Mouse (Mus musculus) olfactory bulb, adult 2 months (tissue): ENCODE measurements at regions not wholly inside any gene's neighbourhood (a gene's known extent, or its start where the extent isn't known, plus 50 kb on each side); places are given as distances from the start of the nearest gene placed in this dataset.

Source experiments
- CTCF ChIP-seq: fragments of 200-500 bp; IDR thresholded peaks from 2 replicates; pipeline ENCODE4 v1.5.1; 2012; ENCODE audit warnings: low read depth, mild to moderate bottlenecking, low read length, moderate library complexity; ENCODE audit not compliant: insufficient read depth
- POLR2A ChIP-seq: fragments of 200-500 bp; IDR thresholded peaks from 2 replicates; pipeline ENCODE4 v1.6.1; 2012; ENCODE audit warnings: mild to moderate bottlenecking, low read depth, low read length, moderate library complexity; ENCODE audit not compliant: insufficient read depth

- no peak for TF ChIP-seq CTCF
- no peak for TF ChIP-seq POLR2A
Observed at GRCm38 (mm10) chr7:136208879-136209278, 492.7 kb upstream of the Mki67 start.
